Mouse (Mus musculus) layer of hippocampus, adult 18-20 months (tissue): ENCODE results near the gene Slc11a1. TPM values are rescaled to one million over a fixed set of nuclear protein-coding genes. Genes with fewer than 3 reads are reported as not detected.
A peak's percentile ranks its signal among the peaks of the same experiment; 100 is the strongest.

Experiments used
- DNase-seq, 2 experiments: peaks; one replicate each; pipeline ENCODE4 v3.0.0; 2022; ENCODE audit warnings: low spot score in 2 of 2
- total RNA-seq, 2 experiments: library from RNA; stranded (reverse); gene quantifications; 2 replicates each; pipeline ENCODE4 v1.2.3; 2021

Slc11a1 gene
- total RNA-seq, 2 experiments from 2014 or later = 3.2 to 4.5 TPM

DNA sequence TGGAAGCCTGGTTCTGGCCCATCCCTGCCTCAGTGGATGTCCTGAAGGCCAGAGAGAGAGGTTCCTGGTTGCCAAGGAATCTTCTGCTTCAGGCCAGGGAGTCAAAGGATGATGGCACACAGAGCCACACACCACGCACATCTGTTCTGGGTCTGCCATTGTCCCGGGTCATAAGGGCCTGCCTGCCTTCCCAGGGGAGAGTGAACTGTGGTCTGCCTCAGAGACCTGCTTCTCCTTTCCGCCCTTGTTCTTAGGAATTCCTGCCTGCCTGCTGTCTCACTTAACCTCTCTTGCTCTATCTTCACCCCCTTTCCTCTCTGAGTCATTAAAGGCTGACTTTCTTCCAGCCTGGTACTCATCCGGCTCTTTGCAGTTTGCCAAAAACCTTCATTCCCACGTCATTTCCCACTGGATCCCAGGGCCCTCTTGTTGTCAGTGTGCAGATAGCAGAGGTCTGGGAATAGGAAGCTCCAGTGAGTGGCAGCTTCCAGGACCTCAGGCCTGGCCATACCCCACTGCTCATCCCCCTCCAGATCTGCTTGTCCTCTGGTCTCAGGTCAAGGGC lies 22.4 kb upstream of the Slc11a1 start:
- DNase-seq = no peak

DNA sequence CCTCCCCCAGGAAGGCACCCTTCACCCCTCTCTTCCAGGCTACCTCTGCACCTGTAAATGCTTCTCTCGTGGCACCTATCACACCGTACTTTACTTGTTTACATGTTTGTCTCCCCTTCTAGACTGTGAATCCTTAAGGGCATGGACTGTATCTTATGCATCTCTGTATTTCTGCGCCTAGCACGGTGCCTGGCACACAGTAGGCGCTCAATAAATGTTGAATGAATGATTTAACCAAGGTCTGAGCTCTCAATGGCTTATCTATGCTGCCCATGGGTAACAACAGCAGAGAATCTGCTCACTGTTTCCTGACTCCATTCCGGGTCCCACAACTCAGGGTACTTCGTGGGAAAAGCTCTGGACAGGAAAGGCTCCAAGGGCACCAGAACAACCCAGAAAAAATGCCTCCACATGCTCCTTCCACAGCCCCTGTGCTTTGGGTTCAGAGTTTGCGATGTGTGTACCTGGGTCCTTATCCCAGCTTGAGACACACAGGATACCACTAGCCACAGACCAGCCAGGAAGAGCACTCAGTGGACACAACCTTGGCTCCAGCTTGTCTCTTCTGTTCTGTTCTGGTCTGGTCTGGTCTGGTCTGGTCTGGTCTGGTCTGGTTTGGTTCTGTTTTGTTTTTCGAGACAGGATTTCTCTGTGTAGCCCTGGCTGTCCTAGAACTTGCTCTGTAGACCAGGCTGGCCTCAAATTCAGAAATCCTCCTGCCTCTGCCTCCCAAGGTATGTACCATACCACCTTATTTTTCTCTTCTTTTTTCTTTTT lies 21.4 kb upstream of the Slc11a1 start:
- DNase-seq = no peak

DNA sequence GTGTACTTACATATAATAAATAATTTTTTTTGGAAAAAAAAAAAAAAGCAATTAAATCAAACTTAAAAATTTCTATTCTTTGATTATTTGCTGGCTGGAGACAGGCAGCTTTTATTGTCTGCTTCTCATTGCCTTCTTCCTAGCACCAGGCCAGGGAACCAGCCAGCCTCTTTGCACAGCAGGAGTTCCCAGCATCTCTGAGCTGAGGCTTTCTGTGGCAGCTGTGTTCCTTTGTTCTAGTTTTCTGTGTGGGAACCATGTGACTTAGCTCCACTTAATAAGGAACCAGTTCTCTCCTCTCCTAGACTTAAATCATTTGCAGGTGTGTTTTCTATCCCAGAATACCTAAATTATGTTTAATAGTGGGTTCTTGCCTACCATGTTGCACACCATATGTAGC lies 17.5 kb upstream of the Slc11a1 start:
- DNase-seq = no peak

DNA sequence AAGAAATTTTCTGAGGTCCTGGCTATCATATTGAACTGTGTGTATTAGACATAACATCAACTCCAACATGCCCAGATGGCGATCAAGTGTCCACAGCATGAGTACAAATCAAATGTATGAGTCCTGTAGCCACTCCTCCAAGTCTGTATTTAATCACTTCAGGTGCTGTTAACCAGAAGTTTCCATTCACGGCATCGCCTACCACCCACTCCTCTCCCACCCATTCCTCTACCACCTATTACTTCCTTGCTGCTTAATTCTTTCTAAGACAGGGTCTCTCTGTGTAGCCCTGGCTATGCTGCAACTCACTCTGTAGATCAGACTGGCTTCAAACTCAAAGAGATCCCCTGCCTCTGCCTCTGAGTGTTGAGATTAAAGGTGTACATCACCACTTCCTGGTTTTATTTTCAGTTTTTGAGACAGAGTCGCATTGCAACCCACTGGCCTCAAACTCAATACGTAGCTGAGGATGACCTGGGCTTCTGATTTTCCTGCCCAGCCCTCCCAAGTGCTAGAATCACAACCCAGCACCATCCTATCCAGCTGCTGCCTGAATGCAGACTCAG lies 15.0 kb upstream of the Slc11a1 start:
- DNase-seq = no peak

DNA sequence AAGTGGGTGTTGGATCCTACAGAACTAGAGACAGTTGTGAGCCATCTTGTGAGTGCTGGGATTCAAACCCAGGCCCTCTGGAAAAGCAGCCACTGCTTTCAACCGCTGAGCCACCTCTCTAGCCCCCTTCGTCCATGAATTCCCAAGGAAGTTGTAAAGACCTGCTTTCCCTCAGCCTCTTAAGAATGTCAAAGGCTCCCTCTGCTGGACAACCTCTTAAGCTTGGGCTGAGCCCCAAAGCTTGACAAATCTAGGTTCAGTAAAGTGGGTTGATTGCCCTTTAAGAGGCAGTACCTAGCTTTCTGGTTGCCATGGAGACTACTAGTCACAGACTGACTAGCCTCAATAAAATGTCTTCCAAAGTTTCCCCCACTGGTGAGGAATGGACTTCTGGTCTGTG lies 13.2 kb upstream of the Slc11a1 start, which contains the start of gene Catip:
TSS of gene Catip (plus strand) at position 297 of the 400 bp plus-strand sequence.
- DNase-seq = peak; percentile 60 to 87

DNA sequence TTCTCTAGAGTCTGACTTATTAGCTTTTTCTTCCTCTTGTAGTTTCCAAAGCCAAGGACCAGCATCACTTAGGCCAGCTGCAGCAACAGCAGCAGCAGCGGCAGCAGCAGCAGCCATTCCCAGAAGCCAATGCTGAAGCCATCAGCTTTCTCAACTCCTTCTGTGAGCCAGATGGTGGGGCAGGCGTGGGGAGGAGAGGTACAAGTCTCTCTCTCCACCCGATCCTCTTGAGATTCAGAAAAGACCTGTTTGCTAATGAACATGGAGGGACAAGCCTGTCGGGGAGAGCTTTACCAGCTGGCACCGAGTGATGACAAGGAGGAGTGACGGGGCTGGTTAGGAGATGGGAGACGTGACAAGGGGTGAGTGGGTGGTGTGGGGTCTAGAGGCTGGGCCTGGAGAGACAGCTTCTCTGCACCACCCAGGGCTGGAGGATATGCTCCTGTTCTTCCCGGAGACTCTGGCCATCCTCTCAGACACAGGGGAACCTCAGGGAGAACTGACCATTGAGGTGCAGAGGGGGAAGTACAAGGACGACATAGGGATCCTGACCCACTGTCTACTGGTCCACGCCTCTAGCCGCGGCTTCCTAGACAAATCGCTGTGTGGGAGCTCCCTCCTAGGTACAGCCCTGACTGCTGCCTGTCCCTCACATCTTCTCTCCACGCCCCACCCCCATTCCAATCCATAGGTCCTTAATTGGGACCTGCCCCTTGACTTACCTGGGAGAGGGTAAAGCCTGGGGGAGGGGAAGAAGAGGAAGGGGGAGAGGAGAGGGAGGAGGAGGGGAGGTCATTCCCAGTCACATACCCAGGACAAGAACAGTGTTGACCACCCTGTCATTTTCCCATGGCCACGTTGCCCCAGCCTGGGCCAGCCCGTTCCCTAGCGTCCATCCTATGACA lies 12.4 kb upstream of the Slc11a1 start:
- DNase-seq = peak in 1 of 2 experiments; percentile 22

DNA sequence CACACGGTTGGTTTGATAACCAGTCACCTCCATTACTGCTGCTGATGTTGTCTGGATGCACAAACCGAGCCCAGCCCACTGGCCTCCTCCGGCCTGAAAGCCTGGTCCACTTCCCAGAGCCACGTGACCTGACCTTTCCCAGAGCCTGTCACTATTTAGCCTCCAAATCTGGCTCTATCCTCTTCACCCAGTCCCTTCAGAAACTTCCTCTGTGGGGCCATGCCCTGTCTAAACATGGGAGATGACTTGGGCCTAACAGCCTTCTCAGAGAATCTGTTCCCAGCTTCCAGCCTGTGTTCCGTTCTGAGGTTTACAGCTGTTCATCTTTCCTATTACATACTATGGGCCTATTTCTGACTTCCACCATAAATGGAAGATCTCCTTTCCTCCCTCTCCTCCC lies 11.6 kb upstream of the Slc11a1 start:
- DNase-seq = no peak

DNA sequence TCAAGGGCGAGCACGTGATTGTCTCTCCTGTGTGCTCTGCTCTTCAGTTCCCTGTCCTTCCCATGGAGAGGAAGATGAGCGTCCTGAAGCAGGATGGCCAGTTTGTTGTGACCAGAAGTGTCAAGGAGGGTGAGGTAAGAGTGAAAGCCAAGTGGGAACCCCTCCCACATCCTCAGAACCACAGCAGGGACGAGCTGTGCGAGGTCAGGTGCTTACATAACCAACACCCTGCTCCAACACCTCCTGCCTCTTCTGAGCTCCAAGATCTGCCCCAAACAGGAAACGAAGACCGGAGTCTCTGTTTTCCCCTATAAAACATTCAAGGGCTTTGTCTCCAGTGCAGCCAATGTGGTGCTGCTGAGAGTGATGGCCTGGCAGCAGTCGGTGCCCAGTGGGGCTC lies 10.7 kb upstream of the Slc11a1 start:
- DNase-seq = no peak

DNA sequence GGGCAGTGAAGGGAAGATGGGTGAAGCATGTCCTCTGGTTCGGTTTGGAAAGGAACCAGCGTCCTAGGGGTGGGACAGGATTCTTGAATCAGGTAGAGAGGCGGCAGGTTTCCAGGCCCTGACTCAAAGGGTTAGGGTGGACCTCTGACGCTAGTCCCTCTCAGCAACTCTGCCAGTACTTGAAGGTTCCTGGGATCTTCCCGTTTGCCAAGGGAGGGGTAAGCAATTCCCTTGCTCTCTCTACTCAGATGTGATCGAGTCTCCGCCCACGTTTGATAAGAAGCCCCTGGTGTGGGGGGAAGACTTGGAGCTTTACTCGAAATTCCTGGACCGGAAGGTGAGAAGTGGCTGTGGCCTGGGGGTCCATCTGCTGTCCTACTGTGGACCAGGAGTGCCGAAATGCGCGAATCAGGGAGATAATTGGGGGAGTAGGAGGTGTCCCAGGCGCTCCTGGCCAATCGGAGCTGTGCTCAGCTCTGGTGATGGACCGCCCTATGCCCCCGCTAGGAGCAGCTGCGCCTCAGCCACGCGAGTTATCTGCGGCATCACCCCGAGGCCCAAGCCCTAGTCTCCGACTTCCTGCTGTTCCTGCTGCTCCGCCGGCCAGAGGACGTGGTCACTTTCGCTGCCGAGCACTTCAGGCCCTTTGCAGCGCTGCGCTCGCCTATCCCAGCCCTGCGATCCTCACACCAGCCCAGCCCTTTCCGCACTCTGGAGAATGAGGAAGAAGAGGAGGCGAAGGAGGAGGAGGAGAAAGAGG lies 6.9 kb upstream of the Slc11a1 start:
- DNase-seq = peak in 1 of 2 experiments; percentile 36

DNA sequence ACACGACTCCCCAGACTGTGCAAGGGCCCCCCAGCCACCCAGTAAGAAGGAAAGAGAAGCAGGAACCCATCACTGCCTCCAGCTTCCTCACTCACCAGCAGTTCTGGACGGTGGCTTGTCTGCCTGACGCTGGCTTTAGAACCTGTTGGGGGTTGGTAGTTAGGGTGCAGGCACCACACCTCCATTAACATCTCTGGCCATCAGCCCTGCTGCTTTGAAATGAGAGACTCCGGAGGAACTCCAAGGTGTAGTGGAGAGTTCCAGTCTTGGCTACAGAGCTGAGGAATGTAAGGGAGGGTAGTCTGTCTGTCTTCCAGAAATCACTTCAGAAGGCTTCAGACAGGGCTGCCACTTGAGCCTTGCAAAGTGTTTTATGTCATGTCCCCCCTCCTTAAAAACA lies 5.0 kb upstream of the Slc11a1 start:
- no peak for DNase-seq

DNA sequence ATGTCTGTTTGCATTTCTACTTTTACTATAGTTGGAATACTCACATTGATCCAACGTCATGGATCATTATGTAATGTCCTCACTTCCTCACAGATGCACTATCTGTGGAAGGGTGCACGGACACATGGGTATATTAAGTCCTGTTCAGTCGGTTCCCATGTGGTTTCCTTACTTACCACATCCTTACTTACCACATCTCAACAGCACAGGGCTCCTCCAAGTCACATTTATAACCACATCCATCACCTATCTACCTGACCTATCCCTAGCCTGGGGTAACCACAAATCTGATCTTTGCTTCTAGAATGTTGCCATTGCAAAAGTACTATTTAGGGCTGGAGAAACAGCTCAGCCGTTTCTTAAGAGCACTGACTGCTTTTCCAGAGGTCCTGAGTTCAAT lies 1.6 kb upstream of the Slc11a1 start:
- no peak for DNase-seq

DNA sequence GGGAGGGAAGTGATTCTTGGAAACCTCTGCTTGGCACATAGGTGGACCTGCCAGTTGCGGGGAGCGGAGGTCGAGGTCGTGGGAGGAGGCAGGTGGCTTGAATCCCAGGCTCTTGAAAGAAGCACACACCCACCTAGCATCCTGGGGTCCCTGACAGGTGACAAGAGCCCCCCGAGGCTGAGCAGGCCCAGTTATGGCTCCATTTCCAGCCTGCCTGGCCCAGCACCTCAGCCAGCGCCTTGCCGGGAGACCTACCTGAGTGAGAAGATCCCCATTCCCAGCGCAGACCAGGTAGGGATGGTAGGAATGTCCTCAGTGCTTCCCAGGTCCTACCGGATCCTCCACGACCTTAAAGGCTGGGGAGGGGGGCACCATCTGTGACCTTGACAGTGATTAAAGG lies 566 bp downstream of the Slc11a1 start:
- no peak for DNase-seq

DNA sequence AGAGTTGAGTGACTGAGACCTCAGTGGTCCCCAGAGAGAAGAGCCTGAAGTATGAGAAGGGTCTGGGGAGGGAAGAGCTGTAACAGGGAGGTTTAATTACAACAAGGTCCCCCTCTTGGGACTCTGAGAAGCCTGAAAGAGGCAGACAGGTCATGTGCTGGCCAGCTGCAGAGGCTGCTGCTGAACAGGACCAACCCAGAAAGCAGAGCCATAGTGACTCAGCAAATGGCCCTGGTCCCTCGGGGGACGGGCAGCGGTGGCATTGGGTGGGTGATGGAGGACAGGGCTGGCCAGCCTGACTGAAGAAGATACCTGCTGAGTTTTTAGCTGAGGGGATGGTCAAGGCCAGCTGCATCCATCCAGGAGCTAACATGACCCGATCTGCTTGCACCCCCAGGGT lies 1.4 kb downstream of the Slc11a1 start:
- no peak for DNase-seq

DNA sequence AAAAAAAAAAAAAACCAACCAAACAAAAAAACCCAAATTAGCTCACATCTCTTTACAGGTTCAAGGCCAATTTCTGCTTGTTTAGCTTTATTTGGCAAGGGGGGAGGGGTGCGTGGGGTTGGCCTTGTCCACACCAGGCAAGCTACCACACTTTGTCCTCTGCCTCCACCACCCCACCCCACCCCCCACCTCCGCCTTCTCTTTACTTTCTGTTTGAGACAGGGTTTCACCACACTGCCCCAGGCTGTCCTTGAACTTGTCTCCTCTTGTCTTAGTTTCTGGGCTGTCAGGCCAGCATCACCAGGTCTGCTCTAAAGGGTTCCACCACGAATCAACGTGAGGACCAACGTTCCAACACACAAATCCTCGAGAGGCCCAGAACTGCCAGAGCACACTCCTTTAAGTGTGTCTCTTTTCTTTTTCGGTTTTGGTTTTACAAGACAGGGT lies 4.1 kb downstream of the Slc11a1 start:
- DNase-seq = no peak

DNA sequence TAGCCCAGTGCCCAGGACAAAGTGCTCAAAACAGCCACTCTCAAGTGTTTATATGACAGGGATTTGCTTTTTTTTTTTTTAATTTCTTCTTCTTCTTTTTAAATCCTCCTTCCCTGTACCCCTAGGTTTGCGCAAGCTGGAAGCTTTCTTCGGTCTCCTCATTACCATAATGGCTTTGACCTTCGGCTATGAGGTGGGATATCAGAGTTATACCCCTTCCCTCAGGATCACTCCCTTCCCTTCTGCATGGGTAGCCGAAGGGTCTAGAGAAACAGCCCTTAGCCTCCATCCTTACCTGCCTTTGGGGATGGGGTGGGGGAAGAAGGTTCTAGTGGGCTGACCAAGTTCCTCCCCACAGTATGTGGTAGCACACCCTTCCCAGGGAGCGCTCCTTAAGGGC lies 5.5 kb downstream of the Slc11a1 start:
- no peak for DNase-seq

DNA sequence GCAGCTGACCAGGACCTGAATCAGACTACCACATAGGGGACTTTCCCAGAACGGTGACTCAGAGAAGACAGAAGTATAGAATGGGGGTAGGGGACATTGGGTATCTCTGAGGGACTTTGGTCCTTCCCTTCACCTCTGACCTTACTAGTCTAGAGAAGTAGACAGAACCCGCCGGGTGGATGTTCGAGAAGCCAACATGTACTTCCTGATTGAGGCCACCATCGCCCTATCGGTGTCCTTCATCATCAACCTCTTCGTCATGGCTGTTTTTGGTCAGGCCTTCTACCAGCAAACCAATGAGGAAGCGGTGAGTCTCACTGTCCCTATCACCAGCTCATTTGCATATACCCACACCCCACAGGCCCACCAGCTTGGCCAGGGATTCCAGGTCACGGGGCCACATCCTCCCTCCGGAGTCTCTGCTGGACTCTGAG lies 6.6 kb downstream of the Slc11a1 start:
- no peak for DNase-seq

DNA sequence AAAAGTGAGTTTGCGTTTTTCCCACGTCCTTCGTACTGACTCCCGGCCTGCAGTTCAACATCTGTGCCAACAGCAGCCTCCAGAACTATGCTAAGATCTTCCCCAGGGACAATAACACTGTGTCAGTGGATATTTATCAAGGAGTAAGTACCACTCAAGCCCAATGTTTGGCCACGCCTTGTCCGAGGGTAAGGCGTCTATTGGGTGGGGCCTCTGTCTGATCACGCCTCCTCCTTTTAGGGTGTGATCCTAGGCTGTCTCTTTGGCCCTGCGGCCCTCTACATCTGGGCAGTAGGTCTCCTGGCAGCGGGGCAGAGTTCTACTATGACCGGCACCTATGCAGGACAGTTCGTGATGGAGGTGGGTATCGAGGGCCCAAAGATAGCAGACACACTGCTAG lies 8.4 kb downstream of the Slc11a1 start:
- DNase-seq = no peak

DNA sequence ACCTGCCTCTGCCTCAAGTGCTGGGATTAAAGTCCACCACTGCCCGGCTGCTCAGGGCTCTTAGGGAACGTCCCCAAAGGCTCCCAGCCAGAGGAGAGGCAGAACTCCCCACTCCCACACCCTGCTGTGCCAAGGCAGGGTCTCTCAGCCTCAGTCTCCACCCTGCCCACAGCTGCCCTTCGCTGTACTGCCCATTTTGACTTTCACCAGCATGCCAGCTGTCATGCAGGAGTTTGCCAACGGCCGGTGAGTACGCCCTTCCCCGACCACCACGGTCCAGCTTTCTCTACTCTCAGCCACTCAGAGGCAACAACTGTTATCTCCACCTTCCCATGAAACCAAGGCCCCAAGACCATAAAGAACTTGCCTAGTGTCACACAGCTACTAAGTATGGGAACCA lies 9.5 kb downstream of the Slc11a1 start:
- no peak for DNase-seq

DNA sequence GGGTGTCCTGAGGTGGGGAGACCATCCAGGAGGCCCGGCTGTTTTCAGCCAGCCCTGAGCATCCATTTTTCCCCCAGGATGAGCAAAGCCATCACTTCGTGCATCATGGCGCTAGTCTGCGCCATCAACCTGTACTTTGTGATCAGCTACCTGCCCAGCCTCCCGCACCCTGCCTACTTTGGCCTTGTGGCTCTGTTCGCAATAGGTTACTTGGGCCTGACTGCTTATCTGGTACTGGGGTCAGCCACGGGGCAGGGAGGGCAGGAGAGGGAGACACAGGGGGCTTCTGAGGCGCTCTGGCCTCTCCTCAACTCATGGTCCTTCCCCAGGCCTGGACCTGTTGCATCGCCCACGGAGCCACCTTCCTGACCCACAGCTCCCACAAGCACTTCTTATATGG lies 10.1 kb downstream of the Slc11a1 start:
- DNase-seq = no peak

DNA sequence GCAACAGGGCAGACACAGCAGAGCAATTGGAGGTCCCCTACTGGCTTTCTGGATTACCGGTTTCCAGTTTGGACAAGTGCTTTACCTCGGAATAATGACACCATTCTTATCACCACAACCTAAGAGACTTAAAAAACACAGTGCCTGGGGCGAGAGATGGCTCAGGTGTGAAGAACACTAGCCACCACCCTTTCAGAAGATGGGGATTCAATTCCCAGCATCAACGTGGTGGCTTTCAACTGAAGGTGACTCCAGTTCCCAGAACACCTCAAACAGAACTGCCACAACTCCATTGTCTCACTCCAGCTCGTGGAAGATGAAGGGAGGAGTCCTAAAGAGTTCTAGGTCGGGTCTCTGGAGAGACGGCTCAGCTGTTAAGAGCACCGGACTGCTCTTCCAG lies 10.5 kb downstream of the Slc11a1 start:
- DNase-seq = no peak

DNA sequence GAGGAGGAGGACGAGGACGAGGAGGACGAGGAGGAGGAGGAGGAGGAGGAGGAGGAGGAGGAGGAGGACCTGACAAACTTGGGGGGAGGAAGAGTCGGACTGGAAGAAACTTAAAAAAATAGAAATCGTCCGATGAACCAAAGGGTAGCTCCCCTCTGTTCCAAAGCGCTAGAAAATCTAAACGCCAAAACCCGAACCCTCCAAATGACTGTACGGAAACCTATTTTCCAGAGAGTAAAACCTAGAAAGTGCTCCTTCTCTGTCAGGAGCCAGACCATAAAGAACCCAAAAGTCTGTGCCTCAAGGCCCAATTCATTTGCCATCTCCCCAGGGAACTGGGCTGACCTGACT lies 11.3 kb downstream of the Slc11a1 start:
- DNase-seq = no peak
